Mouse (Mus musculus): ENCODE measurements around the gene Tesc.

DNA sequence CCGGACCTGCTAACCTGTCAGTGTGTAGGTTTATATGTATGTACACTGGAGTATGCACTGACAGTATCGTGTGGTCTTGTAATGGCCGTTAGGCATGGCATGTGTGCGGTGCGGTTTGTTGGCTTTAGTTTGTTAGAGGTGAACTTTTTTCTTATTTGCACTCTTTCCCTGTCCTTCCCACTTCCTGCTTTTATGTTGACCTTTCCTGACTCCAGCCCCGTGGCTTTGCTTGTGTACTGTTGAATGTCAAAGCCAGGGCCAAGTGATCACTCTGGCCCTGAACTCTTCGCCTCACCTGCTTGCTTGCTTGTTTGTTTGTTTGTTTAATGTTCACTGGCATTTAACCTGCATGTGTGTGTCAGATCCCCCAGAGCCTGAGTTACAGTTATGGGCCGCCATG lies 46.6 kb upstream of the Tesc start:
- no peak for TF ChIP-seq POLR2A (IDR thresholded peaks at IDR 0.05; ENCODE audit: insufficient read depth, low read depth, low read length)
- TF ChIP-seq CTCF (IDR thresholded peaks at IDR 0.05; ENCODE audit: insufficient read depth, low read depth, low read length): no peak

Data from olfactory bulb, adult 2 months (tissue).